Mouse (Mus musculus) bone marrow macrophage, adult 2 months (primary cell): ENCODE data around the gene Tmem163.

Source experiments
- CTCF ChIP-seq: IDR thresholded peaks from 2 replicates; pipeline ENCODE4 v1.5.1; 2012; ENCODE audit warnings: low read depth, mild to moderate bottlenecking, low read length, moderate library complexity
- POLR2A ChIP-seq: IDR thresholded peaks from 2 replicates; pipeline ENCODE4 v1.6.1; 2012; ENCODE audit warnings: mild to moderate bottlenecking, low read depth, low read length, borderline replicate concordance

- no peak for TF ChIP-seq CTCF
- TF ChIP-seq POLR2A = no peak
These were observed 102.8 kb downstream of the Tmem163 start for GRCm38 (mm10) chr1:127576563-127576962.
